Mouse (Mus musculus): Measurements from ENCODE around the gene Avil.

Gene Avil

DNA sequence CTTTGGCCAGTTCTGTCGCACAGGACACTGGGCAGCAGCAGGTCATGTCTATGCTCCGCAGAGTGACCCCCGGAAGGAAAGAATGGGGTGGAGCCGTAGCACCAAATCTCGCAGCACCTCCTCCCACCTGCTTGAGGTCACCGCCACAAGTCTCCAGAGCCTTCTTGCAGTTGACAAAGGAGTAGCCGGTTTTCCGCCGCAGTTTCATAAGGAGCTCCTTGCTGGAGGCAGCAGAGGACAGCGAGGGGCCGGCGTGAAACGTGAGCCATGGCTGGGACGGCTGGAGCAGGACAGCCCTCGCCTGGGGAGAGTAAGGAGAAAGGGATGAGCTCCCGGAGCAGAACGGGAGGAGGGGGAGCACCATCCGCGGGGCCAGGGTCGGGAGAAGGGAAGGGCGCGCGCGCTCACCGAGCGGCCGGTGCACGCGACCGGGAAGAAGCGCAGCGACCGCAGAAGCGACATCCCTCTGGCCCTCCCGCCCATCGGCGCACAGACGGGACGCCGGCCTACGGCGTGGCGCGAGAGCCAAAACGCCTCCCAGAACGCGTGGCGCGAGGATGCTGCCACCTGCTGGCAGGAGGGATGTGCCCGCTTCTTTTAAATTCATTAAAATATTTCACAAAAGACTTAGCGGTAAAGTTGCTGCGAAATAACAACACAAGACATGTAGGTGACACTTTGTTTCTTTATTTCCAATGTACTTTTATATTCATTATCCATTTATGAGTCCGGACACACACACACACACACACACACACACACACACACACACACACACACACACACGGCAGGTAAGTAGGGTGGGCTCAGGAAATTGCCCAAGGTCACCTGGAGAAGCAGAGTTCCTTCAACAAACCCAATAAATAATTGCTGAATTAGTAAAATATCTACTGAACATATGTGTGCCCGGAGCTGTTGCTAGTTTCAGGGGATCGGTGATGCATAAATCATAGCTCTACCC, 30.1 kb downstream of the Avil start, which contains the start of gene Tsfm:
Gene Tsfm, minus strand, starts transcription at position 505 of the 961 bp plus-strand sequence.
- DNase-seq, result peak; percentile 92 to 95

DNA sequence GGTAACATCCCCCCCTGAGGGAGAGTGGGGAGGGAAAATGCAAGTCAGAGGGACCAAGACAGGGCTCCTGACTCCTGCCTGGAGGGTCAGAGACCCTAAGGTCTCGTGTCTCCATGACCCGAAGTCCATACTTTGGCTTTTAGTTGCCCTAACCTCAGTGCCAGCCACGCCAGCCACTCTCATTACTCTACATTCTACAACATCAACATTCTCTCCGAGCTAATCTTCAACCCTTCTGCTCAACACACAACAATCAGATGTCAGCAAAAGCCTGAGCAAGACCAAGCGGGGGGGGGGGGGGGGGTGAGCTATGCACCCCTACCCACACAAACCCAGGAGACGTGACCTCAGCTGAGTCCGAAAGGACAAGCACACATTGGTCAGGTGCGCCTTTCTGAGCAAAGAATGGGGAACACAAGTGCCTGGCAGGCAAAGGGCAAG, 32.8 kb downstream of the Avil start:
- no peak for DNase-seq

DNA sequence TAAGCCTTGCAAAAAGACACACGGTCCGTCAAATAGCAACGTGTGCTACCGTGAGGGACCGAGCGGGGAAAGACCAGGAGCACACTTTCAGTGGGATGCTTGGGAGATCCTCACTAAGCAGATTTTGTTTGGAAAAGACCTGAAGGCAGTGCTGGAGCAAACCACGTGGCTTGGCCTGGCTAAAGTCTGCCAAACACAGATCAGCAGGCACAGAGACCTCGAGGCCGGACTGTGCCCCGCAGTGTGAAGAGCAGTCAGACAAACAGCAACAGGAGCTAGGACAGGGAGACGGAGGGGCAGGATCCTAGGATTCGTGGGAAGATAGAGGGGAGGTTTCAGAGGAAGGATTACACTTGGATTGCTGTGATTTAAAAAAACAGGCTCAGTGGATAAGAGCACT, 35.8 kb downstream of the Avil start:
- DNase-seq, result no peak

DNA sequence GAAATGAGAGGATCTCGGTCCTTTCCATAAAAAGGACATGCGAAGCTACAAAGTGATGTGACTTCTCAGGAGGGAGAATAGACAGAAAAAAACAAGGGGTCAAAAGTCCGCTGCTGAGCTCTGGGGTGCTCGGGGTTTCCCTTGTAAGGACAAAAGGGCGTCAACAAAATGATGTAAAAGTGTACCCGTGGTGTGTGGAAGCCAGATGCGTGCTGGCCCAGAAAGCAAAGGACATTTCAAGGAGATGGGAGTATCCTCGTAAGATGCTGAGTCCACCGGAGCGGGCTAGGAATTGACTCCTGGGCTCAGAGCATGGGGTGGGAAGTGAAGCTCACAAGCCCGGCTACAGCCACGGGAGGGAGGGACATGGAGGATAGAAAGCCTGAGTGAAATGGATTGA, 37.1 kb downstream of the Avil start:
- no peak for DNase-seq

DNA sequence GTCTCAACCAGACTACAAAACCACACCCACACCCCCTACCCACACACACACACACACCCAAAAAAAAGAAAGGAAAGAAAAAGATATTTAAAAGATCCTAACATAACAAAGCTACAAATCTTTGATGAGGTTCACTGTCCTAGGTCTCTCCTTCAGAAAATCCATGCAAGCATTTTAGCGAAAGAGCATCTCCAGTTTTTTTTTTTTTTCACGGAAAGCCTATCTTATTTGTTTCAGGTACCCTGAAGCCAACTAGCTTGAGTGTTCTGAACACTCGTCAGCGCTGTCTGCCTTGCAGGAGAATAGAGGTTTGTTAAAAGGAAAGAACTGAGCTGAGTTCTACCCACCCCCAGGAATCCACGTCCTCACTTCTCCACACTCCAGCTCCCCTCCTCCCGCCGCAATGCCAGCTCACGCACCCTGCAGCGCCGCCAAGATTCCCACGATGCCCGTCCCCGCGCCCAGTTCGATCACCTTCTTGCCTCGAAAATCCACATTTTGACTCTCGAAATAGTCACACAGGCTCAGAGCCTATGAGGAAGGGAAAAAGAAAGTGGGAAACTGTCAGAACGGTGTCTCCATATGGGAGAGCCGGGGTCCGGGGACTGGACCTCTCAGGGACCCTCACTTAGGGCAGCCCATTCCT, 40.2 kb downstream of the Avil start:
- no peak for DNase-seq

DNA sequence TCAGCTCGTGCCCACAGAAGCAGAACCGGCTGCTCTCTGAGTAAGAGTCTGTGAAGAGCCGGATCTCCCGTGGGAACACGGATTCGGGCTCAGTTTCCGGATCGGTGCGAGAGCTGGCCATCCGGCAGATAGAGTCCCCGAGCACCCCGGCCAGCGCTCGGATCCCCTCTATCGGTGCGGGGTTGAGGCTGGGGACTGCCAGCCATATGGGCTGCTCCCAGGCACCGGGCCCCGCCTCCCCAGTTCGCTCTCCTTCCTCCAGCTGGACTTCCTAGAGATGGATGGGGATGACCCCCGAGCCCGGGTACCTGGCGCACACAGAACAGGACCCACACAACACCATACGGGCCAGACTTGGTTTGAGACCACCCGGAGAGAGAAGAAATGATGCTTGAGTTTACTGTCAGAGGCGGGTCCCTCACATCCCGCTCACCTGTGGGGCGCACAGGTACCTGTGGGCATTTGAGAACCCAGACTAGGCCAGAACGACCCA, 40.8 kb downstream of the Avil start, which contains the start of the genes Mettl1 and Eef1akmt3:
Gene Mettl1, plus strand, starts transcription at position 141 of the 493 bp plus-strand sequence.
Gene Eef1akmt3, minus strand, starts transcription at position 240 of the 493 bp plus-strand sequence.
- peak; percentile 49 for DNase-seq

DNA sequence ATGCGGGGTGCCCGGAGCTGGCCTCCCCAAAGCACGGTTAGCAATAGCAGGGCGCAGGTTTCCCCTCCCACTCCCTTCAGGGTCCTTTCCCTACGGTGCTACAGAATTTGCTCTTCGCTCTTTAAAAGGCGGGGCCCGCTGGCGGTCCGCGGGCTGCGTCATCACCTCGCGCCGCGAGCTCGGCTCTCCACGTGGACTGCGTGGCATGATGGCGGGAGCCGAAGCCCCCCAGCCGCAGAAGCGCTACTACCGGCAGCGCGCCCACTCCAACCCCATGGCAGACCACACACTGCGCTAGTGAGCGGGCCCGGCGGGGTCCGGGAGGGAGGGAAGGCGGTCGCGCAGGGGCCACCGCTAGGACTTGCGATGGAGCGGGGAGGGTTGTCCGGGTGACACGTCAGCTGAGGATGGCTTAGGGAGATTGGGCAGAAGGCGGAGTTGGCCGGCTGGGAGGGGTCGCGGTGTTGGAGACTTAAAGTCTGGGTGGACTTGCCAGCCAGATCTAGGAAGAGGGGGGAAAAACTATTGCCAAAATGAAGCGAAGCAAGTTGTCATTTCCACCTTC, 41.3 kb downstream of the Avil start:
- peak; percentile 91 for DNase-seq

DNA sequence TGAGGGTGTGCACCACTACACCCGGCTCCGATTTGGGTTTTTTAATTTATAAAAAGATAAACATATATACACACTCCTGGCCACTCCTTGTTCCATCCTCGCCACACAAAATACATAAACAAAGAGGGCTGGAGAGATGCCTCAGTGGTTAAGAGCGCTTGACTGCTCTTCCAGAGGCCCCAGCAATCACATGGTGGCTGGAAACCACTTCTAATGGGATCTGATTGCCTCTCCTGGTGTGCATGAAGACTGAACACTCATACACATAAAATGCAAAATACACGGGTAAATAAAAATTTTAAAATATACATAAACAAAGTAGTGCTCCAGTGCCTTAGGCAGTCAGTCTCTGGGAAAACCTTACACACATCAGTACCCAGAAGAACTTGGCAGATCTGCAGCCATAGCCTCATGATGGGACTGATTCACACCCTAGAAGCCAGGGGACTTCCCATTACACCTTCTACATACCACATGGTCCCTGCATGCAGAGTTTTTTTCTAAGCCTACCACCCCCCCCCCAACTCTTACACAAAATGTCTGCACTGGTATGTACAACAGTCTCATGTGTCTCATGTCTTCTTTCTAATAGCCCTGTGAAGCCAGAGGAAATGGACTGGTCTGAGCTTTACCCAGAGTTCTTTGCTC, 42.1 kb downstream of the Avil start:
- no peak for DNase-seq

DNA sequence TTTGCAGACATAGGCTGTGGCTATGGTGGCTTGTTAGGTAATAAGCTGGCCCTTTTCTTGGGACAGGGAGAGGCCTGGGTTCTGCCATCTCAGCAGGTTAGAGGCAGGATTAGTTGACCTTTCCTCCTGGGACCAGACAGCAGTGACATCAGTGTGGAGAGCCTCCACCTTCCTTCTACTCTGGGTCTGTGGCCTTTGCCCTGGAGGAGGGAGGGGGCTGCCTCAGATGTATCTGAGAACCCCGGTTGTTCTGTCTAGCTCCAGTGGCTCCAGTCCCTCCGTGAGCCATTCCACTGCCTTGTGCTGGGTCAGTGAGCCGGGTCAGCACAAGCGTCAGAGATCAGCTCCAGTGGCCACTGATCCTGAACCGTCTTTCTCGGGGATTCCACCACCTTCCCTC, 42.7 kb downstream of the Avil start:
- no peak for DNase-seq

DNA sequence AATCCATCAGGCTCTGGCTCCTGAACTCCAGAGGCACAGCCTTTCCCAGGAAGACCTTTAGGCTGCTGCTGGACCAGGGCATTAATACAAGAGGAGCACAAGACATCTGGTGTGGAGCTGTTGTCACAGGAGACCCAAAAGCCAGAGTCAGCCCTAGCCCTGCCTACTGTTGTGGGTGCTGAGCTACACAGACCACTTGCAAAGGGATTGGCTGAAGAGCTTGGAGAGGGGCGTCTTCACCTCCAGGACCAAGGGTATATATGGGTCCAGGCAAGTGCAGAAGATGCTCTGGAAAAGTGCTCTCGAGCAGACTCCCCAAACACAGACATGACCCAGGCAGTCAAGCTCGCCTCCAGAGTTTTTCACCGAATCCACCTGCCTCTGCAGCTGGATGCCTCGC, 47.4 kb downstream of the Avil start, which contains the start of gene Cyp27b1:
Gene Cyp27b1, plus strand, starts transcription at position 297 of the 400 bp plus-strand sequence.
- DNase-seq, result no peak

DNA sequence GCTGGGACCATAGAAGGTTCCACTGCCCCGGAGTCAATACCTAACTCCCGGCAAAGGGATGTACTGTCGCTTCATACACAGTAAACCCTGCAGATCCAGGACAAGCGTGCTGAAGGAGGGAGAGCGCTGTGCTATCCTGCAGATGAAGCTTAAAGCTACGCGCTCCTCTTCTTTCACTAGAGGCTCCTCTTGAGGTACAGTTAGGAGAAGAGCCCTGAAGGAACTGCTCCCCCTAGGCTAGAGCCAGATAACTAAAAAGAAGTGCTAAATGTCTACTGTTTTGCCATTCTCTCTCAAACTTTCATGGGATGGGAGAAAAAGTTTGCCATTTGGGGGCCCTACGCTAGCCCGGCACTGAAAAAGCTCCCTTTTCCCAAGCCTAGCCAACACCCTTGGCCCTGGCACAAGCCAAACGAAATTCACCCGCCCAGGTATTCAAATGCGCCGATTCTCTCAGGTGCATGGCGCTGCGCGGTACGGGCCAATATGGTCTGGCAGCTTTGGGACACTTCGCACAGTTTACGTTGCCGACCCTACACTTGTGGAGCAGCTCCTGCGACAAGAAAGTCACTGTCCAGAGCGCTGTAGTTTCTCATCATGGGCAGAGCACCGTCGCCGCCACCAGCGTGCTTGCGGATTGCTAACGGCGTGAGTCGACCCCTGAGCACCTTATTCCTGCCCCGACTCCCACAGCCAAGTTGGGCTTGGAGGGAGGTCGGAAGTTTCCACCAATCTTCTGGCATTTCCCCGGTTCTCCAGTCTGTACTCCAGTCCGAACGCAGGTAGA, 48.3 kb downstream of the Avil start:
- no peak for DNase-seq

DNA sequence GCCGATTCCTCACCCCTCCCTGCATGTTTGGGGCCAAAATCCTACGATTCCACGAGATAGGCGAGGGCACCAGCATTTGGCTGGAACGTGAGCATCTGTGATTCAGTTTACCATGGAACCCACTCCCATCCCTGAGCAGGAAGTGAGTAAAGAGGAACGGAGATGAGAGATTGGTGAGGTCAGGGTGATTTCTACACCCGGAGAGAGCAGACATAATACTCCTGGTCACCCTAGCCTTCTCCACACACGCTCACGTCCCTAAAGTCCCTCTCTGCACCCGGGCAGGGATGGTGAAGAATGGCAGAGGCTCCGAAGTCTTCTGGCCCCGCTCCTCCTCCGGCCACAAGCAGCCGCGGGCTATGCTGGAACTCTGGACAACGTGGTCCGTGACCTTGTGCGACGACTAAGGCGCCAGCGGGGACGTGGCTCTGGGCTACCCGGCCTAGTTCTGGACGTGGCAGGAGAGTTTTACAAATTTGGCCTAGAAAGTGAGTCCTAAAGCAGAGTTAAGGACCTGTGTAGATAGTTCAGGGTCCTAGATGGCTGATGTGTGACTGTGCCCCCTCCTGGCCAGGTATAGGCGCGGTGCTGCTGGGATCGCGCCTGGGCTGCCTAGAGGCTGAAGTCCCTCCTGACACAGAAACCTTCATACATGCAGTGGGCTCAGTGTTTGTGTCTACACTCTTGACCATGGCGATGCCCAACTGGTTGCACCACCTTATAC, 49.0 kb downstream of the Avil start:
- no peak for DNase-seq

DNA sequence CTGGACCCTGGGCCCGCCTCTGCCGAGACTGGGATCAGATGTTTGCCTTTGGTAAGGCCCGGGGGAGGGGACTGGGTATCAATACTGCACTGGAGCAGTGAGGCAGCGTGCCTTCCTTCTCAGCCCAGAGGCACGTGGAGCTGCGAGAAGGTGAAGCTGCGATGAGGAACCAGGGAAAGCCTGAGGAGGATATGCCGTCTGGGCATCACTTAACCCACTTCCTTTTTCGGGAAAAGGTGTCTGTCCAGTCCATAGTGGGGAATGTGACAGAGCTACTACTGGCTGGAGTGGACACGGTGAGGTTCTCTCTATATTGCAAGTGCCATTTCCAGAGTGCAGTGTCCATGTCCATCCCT, 49.6 kb downstream of the Avil start:
- DNase-seq, result no peak

DNA sequence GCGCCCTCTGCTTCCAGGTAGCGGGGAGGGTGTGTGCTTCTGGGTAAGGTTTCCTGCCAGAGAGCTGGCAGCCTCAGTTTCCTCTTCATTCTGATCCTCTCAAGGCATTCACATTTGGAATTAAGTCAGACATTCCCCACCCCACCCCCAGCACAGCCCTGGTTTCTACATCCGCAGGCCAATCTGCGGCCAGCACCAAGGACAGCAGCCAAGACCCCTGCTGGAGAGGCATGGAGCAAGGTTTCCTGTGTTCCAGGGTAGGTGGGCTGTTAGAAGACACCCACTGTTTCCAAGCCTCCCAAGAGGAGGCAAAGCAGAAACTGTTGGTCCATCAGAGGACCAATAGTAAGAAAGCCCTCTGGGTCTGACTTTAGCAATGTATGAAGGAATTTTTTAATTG, 54.1 kb downstream of the Avil start:
- no peak for DNase-seq

DNA sequence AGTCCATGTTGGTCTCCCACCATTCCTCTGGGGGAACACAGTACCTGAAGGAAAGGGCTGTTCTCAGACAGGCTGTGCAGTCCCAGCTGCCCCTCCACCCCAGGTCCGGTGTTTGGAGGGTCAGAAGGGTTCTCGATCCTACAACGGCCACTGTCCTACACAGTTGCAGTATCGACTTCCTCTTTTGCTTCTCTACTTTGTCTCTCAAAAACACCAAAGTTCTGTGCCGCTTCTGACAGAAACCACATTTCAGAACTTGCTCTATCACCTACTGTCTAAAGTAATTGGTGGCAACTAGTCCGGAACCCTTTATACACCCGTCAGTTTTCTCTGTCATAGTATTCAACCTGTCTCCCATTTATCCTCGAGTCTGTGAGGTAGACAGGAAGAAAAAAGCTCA, 54.9 kb downstream of the Avil start:
- no peak for DNase-seq

DNA sequence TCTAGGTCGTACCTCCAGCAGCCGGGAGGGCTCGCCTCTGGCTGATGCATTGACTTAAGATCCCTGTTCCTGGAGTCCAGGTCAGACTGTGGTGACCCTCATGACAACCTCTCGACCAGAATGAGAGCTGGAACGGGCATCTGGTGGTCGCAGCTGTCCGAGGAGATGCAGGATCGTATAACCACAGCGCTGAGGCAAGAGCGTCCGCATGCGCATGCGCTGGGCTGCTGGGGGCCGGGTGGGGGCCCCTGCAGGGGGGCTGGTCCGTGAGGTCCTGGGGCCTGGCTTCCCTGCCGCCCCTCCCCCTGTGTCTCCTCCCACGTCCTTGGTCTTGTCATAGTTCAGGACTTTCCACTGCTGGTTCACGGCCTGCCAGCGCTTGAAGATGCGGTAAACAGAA, 56.0 kb downstream of the Avil start:
- DNase-seq, result no peak

DNA sequence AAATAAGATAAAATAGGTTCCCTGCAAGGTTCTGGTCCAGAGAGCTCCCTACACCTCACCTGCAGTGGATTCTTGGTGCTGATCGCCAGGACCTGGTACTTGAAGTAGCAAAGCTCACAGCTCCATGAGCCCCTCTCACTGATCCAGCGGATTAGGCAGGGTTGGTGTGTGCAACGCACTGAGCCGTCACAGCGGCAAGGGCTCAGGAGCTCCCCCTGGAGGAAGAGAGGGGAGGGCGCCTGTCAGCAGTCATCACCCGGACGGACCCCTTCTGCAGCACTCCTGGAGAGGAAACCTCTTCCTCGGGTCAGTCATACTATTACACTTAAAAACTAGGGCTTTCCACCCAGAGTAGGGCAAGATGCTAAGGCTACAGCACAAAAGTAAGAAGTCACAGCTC, 57.7 kb downstream of the Avil start:
- DNase-seq, result peak; percentile 76 to 86

DNA sequence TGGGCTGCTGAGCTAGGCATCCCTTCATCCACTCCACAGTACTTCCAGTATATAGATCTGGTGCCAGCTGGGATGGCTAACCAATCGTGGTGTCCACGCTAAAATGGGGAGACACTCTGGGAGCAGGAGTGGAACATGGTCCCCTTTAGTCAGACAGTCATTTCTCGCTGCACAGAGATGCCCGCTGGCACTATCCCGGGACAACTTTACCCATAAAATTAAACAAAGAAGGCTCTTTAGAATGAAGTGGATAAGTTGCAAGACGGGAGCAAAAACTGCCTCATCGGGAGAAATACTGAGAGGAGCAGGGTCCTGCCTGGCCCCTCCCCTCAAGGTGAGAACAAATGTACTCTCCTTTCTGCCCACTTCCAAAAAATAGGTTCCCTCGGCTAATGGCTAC, 58.2 kb downstream of the Avil start:
- DNase-seq, result peak in 1 of 2 experiments; percentile 5

DNA sequence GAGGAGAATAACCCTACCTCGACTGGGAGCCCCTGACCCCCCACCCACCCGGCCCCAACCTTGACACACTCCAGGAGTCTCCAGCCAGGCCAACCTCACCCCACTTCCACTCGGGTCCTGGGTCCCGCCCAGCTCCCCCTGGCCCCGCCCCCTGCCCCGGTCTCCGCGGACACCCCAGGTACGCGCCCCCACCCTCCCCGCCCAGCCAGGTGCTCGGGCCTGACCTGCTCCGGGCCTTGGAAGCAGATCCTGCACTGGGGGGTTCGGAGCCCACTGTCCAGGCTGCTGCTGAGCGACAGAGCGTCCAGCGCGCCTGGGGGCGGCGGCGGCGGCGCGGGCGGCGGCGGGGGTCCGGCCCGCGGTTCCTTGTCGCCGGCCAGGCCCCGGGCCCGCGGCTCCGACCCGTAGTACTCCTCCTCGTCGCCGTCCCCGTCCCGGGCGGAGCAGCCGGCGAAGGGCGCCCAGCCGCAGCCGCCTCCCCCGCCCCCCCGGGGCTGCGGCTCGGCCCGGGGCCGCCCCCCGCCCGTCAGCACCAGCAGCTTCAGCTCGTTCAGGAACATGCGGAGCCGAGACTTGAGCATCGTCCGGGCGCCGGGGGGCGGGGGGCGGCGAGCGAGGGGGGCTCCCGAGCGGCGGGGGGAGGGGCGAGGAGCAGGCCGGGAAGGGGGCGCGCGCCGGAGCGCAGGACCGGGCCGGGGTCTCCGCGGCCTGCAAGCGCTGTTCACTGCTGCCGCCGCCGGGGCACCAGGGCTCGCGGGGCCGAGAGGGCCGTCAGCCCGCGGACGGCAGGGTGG, 58.9 kb downstream of the Avil start:
- no peak for DNase-seq

All from lung, postnatal 4 days (tissue).